Mouse (Mus musculus) right cerebral cortex, postnatal 10 days (tissue): Measurements from ENCODE around the gene Dhx58.

ENCODE experiments used
- DNase-seq, 2 experiments: peaks; one replicate each; pipeline ENCODE4 v3.0.0; 2021; ENCODE audit warnings: low spot score in 2 of 2

The Dhx58 gene

GRCm38 (mm10) chr11:100721776-100722492, 17.9 kb upstream of the Dhx58 start:
- DNase-seq, result no peak

DNA sequence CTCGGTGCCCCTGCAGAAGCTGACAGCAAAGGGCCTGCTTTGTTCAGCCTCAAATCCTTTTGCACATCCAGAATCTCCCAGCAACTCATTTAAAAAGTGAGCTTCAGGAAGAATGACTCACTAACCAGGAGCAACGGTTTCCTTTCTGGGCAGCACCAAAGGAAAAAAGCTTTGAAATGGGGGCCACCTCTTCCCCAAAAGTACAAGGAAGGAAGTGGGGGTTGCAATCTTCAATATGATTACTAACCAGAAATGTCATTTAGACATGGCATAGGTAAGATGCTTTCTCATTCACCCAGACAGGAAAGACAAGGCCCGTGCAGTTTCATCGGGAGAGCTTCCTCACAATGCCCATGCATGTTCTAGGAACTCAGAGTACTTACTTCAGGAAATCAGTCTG, 17.2 kb upstream of the Dhx58 start:
- no peak for DNase-seq

DNA sequence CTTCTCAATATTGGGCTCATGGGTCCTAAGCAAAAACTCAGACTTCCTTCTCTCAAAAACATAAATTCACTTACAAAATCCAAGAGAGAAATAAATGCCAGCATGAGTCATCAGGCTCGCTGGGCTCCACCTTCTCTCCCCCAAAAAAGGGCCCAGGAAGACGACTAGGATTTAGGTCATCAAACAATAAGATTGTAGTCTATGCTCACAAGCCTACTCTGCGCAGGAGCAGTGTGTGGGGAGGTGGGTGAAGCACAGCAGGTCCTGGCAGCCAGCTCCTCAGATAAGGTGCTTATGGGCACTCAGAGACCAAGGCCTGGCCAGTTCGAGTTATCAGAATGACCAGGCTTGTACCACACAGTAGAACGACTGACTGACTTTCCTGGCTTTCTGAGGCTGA, 16.3 kb upstream of the Dhx58 start:
- no peak for DNase-seq

DNA sequence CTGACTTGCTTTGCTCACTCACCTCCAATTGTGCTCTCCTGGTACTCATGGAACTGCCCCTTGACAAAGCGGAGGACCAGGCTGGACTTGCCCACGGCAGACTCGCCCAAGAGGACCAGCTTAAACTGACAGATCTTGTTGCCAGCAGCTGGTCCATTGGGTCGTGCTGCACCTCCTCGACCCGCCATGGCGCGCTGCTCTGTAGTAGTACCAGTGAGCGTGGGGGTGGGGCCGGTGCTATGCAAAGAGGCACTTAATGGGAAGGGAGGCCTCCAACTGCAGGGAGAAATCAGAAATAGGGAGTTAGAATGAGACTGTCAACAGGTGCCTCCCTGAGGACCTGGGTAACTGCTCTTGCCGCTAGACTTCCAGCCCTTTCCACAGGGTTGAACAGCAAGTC, 15.8 kb upstream of the Dhx58 start:
- peak in 1 of 2 experiments; percentile 34 for DNase-seq

- peak in 1 of 2 experiments; percentile 47 for DNase-seq
Measured at GRCm38 (mm10) chr11:100719312-100719711, 15.2 kb upstream of the Dhx58 start.

DNA sequence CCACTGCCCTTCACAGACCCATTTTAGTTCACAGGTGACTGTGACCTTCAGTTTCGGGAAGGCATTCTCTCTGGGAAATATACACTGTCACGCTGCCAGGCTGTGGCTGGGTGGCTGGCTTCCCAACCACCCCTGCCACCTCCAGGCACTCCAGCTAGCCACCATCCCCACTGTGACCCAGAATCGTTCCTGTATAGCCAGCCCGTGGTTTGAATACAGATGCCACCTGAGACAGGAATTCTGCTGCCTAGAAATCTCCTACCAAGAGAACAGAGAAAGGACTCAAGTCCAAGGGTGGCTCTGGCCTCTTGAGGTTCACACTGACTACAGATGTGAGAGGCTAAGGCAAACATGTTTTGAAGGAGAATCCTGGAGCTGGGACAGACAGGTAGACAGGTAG, 14.8 kb upstream of the Dhx58 start:
- DNase-seq, result peak in 1 of 2 experiments; percentile 63

DNA sequence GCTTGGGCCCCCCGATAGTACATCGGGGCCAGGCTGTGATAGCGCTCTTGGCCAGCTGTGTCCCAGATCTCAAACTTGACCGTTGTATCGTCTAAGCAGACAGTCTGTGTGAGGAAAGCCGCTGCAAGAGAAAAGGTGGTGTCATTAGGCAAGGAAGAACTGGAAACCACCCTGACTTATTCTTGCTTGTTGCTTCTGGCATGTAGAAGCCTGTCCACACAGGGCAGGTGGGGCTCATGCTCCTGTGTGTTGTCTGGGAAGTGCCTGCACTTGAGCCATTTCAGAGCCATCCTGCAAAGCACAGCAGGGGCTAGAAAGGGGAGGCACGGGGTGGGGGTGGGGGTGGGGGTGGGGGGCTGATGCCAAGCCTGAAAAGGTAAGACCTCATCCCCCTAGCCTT, 14.4 kb upstream of the Dhx58 start:
- no peak for DNase-seq

- DNase-seq, result peak in 1 of 2 experiments; percentile 38
Measured at GRCm38 (mm10) chr11:100716649-100717048, 12.6 kb upstream of the Dhx58 start.

- peak in 1 of 2 experiments; percentile 69 for DNase-seq
Measured at GRCm38 (mm10) chr11:100714948-100715347, 10.9 kb upstream of the Dhx58 start.

- DNase-seq, result peak; percentile 87 to 90
Measured at GRCm38 (mm10) chr11:100714534-100714915, 10.5 kb upstream of the Dhx58 start.

GRCm38 (mm10) chr11:100713735-100714533, 9.9 kb upstream of the Dhx58 start, which contains the start of gene Hspb9:
TSS of gene Hspb9 (plus strand) at chr11:100713850.
- DNase-seq, result peak; percentile 75 to 77

DNA sequence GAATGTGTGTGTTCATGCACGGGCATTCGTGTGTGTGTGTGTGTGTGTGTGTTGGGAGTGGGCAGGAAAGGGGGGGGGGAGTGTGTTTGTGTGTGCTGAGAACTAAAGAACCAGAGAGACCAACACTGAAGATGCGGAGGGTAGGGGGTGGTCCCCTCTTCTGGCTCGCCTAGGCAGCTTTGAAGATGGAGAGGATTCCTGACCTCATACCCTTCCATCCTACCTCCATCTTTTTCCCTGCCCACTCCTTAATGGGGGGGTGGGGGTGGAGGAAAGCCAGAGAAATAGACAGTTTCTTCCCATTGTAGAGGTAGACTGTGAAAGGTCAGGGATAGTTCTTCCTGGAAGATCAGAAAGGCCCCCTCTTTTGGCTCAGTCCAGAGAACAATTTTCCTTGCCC, 9.1 kb upstream of the Dhx58 start:
- peak in 1 of 2 experiments; percentile 32 for DNase-seq

DNA sequence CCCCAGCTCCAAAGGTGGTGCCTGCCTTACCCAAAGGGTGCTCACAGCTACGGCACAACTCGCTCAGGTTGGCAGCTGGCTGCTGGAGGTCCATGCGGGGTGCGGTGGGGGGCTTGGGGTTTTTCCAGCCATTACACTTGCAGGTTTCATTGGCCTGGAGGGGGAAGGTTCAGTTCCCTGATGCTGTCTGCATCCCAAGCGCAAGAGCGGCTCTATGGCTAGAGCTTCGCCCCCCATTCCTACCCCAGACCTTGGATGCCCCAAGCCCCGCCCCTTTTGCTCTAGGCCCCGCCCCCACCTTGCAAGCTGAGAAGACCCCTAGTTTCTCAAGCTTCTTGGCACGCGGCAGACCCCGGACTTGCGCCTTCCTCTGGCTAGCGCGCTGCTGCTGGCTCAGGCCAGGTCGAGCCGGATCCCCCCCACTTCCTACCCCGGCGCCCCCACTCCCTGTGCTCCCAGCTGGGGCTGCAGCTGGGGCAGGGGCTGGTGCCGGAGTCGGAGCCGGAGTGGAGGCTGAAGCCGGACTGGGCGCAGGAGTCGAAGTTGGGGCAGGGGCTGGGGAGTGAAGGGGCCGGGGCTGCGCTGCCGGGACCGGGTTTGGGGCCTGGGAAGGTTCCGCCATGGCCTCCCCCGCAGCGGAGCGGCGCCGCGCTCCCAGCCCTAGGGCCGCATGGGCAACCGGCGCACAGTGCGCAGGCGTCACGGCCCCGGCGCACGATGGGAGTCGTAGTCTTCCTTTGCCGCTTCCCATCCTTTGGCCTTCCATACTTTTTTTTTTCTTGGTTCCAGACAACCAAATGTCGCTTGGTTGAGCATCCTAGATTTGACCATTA, 7.9 kb upstream of the Dhx58 start, which contains the start of gene Kat2a:
Gene Kat2a, minus strand, starts transcription at position 683 of the 833 bp plus-strand sequence.
- DNase-seq, result peak; percentile 92

GRCm38 (mm10) chr11:100710977-100711376, 6.9 kb upstream of the Dhx58 start:
- peak in 1 of 2 experiments; percentile 21 for DNase-seq

DNA sequence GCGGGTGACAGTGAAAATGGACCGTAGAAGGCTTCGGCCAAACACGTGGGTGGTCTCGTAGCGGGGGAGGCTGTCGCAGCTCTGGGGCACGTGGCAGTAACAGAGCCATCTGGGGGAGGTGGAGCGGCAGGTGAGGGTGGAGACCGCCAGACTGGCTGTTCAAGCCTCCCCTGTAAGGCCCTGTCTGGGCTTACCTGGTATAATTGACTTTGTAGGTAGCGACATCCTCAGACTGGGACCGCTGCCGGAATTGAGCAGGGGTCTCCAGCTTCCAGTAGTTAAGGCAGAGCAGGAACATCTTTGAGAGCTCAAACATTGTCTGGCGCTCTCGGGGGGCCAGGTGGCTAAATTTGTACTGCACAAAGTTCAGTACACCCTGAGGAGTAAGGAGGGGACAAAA, 6.5 kb upstream of the Dhx58 start:
- peak in 1 of 2 experiments; percentile 38 for DNase-seq

DNA sequence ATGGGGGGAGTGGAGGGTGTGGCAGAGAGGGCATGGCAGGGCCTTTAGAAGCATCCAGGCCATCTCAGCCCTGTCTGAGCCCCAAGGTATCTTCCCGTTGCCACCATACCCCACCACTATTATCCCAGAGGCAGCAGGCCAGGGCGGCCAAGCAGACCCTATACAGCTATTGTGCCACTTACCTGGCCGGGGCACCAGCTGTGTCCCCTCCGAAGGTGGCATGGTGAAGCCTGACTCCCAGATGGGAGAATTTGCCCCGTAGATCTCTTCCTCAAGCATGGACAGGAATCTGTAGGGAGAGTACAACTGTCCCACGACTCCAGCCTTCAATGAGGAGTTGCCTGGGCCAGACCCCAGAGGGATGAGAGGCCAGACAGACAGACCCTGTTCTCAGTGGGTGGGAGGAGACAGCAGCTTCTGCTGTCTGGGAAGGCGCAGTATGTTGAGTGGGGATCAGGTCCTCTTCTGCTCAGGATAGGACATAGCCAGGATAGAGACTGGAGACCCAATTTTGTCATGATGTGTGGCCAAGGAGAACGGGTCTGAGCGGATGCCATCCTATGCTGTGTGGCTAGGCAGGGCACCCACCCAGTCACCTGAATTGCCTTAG, 5.2 kb upstream of the Dhx58 start:
- DNase-seq, result peak in 1 of 2 experiments; percentile 27

GRCm38 (mm10) chr11:100705095-100705747, 1.1 kb upstream of the Dhx58 start:
- peak in 1 of 2 experiments; percentile 37 for DNase-seq

- DNase-seq, result no peak
Measured at GRCm38 (mm10) chr11:100703366-100703765, 705 bp downstream of the Dhx58 start.

DNA sequence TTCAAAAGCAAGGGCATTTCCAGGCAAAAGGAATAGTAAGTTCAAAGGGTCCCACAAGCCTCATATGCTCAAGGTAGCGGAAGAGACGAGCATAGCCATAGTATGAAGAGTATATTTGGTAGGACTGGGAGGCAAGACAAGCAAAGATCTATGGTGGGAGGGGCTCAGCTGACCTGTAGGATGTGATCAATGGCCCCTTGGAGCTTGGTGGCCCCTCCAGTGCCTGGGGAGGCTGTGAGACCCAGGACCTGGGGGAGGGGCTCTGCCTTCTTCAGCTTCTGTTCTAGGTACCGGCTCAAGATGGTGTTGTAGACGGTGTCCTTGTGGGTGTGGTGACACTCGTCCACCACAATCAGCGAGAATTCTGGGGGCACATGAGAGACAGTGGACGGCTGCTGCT, 1.2 kb downstream of the Dhx58 start:
- DNase-seq, result peak in 1 of 2 experiments; percentile 31

- DNase-seq, result peak; percentile 75 to 81
Measured at GRCm38 (mm10) chr11:100702081-100702851, 1.8 kb downstream of the Dhx58 start.
